ENCODE assay signal across 9 mouse cellular contexts in the genomic region with DNA sequence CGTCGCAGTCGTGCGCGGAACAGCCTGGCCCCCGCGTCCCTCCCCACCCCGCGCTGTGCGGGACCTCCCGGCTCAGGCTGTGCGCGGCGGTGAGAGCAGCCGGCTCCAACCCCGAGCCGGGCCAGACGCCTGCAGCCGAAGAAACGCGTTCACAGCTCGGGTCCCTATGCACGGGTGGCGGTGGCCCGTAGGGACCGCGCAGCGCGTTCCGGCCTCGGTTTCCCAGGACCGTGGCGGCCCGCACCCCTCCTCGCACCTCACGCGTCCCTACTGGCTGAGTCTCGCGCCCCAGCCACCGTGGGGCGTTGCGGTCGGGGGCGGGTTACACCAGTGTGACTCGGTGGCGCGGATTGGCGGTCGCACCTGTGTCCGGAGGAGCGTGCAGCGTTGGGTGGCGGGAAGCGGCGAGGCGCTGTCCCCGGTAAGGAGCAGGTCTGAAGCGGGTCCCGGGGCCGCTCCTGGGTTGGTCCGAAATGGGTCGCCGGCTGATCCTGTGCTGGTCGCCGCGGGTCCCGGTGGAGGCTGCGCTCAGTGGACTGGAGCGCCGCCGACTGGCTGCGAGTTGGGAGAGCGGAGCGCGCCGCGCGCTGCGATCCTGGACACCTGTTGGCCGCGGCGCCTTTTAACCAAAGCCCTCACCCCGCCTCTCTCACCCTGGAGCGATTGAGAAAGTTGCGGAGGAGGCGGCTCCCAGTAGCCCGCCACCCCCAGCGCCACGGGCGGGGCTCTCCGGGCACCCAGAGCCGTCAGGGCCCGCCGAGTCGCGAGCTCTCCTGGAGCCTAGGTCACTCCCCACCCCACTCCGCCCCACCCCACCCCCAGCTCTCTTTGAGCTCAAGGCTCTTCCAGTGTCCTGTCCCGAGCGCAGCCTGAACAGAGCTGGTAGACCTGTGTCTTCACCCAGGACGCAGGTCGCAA. TPM values are rescaled to one million over a fixed set of nuclear protein-coding genes. Genes with fewer than 3 reads are reported as not detected.
DNase-seq lines count a peak whose midpoint lies in the region; ATAC-seq lines count a peak whose summit lies in the region.
"Had no signal": no experiment of that assay in that cellular context is flagged by ENCODE, and none has a peak within 500 bp of the region (broad histone marks: within the 10 kb centered on the region; RNA-seq: fewer than 3 reads in every experiment).

A gene (minus strand): TSS at position 597 of the 918 bp plus-strand sequence.

- peak within 1 kb of the TSS; percentile 42; the same call in 1 of the 2 replicates for H3K27ac ChIP-seq in heart, embryonic 10.5 days
- H3K27ac ChIP-seq in heart, embryonic 16.5 days (ENCODE audit: low read length): no peak within 1 kb of the TSS
- H3K27ac ChIP-seq in liver, embryonic 16.5 days (ENCODE audit: low read length): peak within 1 kb of the TSS; percentile 48; the same call in 1 of the 2 replicates
- no peak within 1 kb of the TSS for H3K27ac ChIP-seq in neural tube, embryonic 15.5 days (replicated peaks)

- under 1% methylated on average over 100 of the region's 101 CpGs for WGBS in heart, embryonic 10.5 days
- WGBS in heart, embryonic 16.5 days: under 1% methylated on average over 101 of the region's 101 CpGs
- under 1% methylated on average over 100 of the region's 101 CpGs for WGBS in liver, embryonic 16.5 days (ENCODE audit: insufficient replicate concordance)
- under 1% methylated on average over 97 of the region's 101 CpGs for WGBS in neural tube, embryonic 15.5 days

- H3K9ac ChIP-seq in heart, embryonic 16.5 days (ENCODE audit: low read length): peak within 1 kb of the TSS; percentile 66
- peak within 1 kb of the TSS; percentile 57 for H3K9ac ChIP-seq in liver, embryonic 16.5 days (ENCODE audit: low read depth, low read length)
- peak within 1 kb of the TSS; percentile 42 for H3K9ac ChIP-seq in neural tube, embryonic 15.5 days (replicated peaks)

- H3K4me2 ChIP-seq in heart, embryonic 16.5 days (ENCODE audit: low read depth, low read length): peak within 1 kb of the TSS; percentile 100
- H3K4me2 ChIP-seq in liver, embryonic 16.5 days (ENCODE audit: low read depth, low read length): peak within 1 kb of the TSS; percentile 78
- H3K4me2 ChIP-seq in neural tube, embryonic 15.5 days: peak within 1 kb of the TSS; percentile 99

- H3K4me3 ChIP-seq in heart, embryonic 10.5 days: peak within 1 kb of the TSS; percentile 78
- peak within 1 kb of the TSS; percentile 72 for H3K4me3 ChIP-seq in heart, embryonic 16.5 days (ENCODE audit: low read length)
- H3K4me3 ChIP-seq in liver, embryonic 16.5 days (ENCODE audit: low read depth, low read length): peak within 1 kb of the TSS; percentile 65
- H3K4me3 ChIP-seq in neural tube, embryonic 15.5 days (replicated peaks): peak within 1 kb of the TSS; percentile 56

- H3K27me3 ChIP-seq in heart, embryonic 10.5 days (ENCODE audit: insufficient read depth, poor library complexity, severe bottlenecking): peaks cover 87% of the 10 kb centered on the region
- peaks cover 57% of the 10 kb centered on the region for H3K27me3 ChIP-seq in heart, embryonic 16.5 days (ENCODE audit: control insufficient read depth, insufficient read depth, low read length)
- H3K27me3 ChIP-seq in liver, embryonic 16.5 days (ENCODE audit: control insufficient read depth, insufficient read depth, low read depth, low read length): peaks cover 36% of the 10 kb centered on the region
- H3K27me3 ChIP-seq in neural tube, embryonic 15.5 days (replicated peaks): peaks cover 67% of the 10 kb centered on the region

- H3K36me3 ChIP-seq in heart, embryonic 10.5 days: no peaks in the 10 kb centered on the region
- H3K36me3 ChIP-seq in heart, embryonic 16.5 days (ENCODE audit: control insufficient read depth, insufficient read depth): no peaks in the 10 kb centered on the region
- no peaks in the 10 kb centered on the region for H3K36me3 ChIP-seq in liver, embryonic 16.5 days (ENCODE audit: control insufficient read depth, insufficient read depth)
- no peaks in the 10 kb centered on the region for H3K36me3 ChIP-seq in neural tube, embryonic 15.5 days

- 0 out of 2 replicates have a peak, but pooled peaks have one; percentile 10 for ATAC-seq in heart, embryonic 16.5 days (replicated peaks; ENCODE audit: extremely low read depth, insufficient read depth, low FRiP score)
- ATAC-seq in liver, embryonic 16.5 days (ENCODE audit: low read depth): peak; percentile 85
- ATAC-seq in neural tube, embryonic 15.5 days (ENCODE audit: low FRiP score): peak; percentile 72
- ATAC-seq: Patski had no signal

- DNase-seq in heart, embryonic 10.5 days (ENCODE audit: low spot score): no peak
- DNase-seq in heart, adult 11 months: no peak
- DNase-seq in cerebellum, postnatal 36 days: peak; percentile 6 to 9
- DNase-seq in kidney, postnatal 10 days: peak; percentile 74
- peak; percentile 38 to 57 for DNase-seq in urinary bladder, postnatal 36 days (ENCODE audit: low spot score in 2 of 2)

- H3K9me3 ChIP-seq in heart, embryonic 10.5 days: no peaks in the 10 kb centered on the region
- H3K9me3 ChIP-seq in heart, embryonic 16.5 days (replicated peaks; ENCODE audit: control insufficient read depth, low read length): no peaks in the 10 kb centered on the region
- no peaks in the 10 kb centered on the region for H3K9me3 ChIP-seq in liver, embryonic 16.5 days (replicated peaks; ENCODE audit: control insufficient read depth, low read length)
- no peaks in the 10 kb centered on the region for H3K9me3 ChIP-seq in neural tube, embryonic 15.5 days (replicated peaks)

- H3K4me1 ChIP-seq in heart, embryonic 10.5 days: peaks cover 14% of the 10 kb centered on the region
- H3K4me1 ChIP-seq in heart, embryonic 16.5 days (ENCODE audit: control insufficient read depth, insufficient read depth, low read length): peaks cover 4% of the 10 kb centered on the region
- peaks cover 7% of the 10 kb centered on the region for H3K4me1 ChIP-seq in liver, embryonic 16.5 days (ENCODE audit: control insufficient read depth, low read depth, low read length)
- peaks cover 20% of the 10 kb centered on the region for H3K4me1 ChIP-seq in neural tube, embryonic 15.5 days

RNA-seq across cellular contexts. Expression of the gene that starts here (rescaled TPM):
- polyA plus RNA-seq in heart, embryonic 10.5 days (2016; fragmentation: Nextera tagmentation; extraction: Ambion mirVana): 1.0 and 4.0 TPM in 2 replicates
- 0.28 and 0.31 TPM in 2 replicates for polyA plus RNA-seq in heart, embryonic 16.5 days (2015; fragmentation: Nextera tagmentation; extraction: Ambion mirVana)
- polyA plus RNA-seq in liver, embryonic 16.5 days (2015; fragmentation: Nextera tagmentation; extraction: Ambion mirVana): 18.0 and 20.0 TPM in 2 replicates
- 7.9 and 11.4 TPM in 2 replicates for polyA plus RNA-seq in neural tube, embryonic 15.5 days (2015; fragmentation: Nextera tagmentation; extraction: Ambion mirVana)

Comparison
In these comparisons a context has a peak if more than half of its experiments do, and no peak if none do; other contexts are left out.
1. H3K27ac ChIP-seq: peak in heart, embryonic 10.5 days (single experiment) and liver, embryonic 16.5 days (single experiment); none in heart, embryonic 16.5 days (single experiment) and neural tube, embryonic 15.5 days (single experiment).
2. Peak in ATAC-seq, H3K4me3 ChIP-seq, H3K9ac ChIP-seq and H3K4me2 ChIP-seq in heart, embryonic 16.5 days; RNA of the gene not detected or under 1 TPM.
3. DNase-seq: peak in cerebellum, postnatal 36 days (2 of 2), kidney, postnatal 10 days (single experiment) and urinary bladder, postnatal 36 days (2 of 2); none in heart, embryonic 10.5 days (single experiment) and heart, adult 11 months (single experiment).
4. ATAC-seq: peak in every context shown above with its lines; median percentile 85 in liver, embryonic 16.5 days; 72 in neural tube, embryonic 15.5 days; 10 in heart, embryonic 16.5 days.
5. Peak in every context shown above with its lines, with median percentiles within 50 percentile points of each other: H3K4me3 ChIP-seq, H3K4me2 ChIP-seq and H3K9ac ChIP-seq.